Mouse (Mus musculus) midbrain, embryonic 14.5 days (tissue): Measurements from ENCODE around the gene Olfr891. TPM values are rescaled to one million over a fixed set of nuclear protein-coding genes. Genes with fewer than 3 reads are reported as not detected.
"Not testable (repeated sequence)": the region's sequence is repeated elsewhere in the genome, so short reads cannot be mapped to it uniquely, and the experiment has no call there.

Experiments used
- ATAC-seq: fragments of 200-750 bp; cut with Nextera tagmentation; 2 replicates; pipeline ENCODE4 v1.8.0; 2017; ENCODE audit warnings: moderate number of reproducible peaks, moderate library complexity; ENCODE audit not compliant: low FRiP score, low TSS enrichment
- DNase-seq: peaks from one replicate; pipeline ENCODE4 v3.0.0-alpha.2; 2015
- H3K27ac ChIP-seq: fragments of 300-500 bp; sonication (generic); replicated peaks from 2 replicates; pipeline ENCODE4 v1.5.1; 2014; ENCODE audit warnings: mild to moderate bottlenecking, low read depth, low read length, moderate library complexity
- H3K27me3 ChIP-seq: fragments of 300-500 bp; sonication (generic); 2 replicates; pipeline ENCODE4 v1.6.1; 2014; ENCODE audit warnings: low read length, control low read depth, mixed read lengths; ENCODE audit not compliant: control insufficient read depth, insufficient read depth
- H3K36me3 ChIP-seq: fragments of 300-500 bp; sonication (generic); 2 replicates; pipeline ENCODE4 v1.6.1; 2014; ENCODE audit warnings: low read length, control low read depth; ENCODE audit not compliant: control insufficient read depth, insufficient read depth
- H3K4me1 ChIP-seq: fragments of 300-500 bp; sonication (generic); 2 replicates; pipeline ENCODE4 v1.6.1; 2014; ENCODE audit warnings: mild to moderate bottlenecking, antibody characterized with exemption, low read length, control low read depth; ENCODE audit not compliant: control insufficient read depth, insufficient read depth
- H3K4me2 ChIP-seq: fragments of 300-500 bp; sonication (generic); 2 replicates; pipeline ENCODE4 v1.6.1; 2014; ENCODE audit warnings: mild to moderate bottlenecking, low read length, moderate library complexity
- H3K4me3 ChIP-seq: fragments of 300-500 bp; sonication (generic); replicated peaks from 2 replicates; pipeline ENCODE4 v1.5.1; 2014; ENCODE audit warnings: low read depth, low read length
- H3K9ac ChIP-seq: fragments of 300-500 bp; sonication (generic); replicated peaks from 2 replicates; pipeline ENCODE4 v1.6.1; 2014; ENCODE audit warnings: mild to moderate bottlenecking, low read length, moderate library complexity
- H3K9me3 ChIP-seq: fragments of 300-500 bp; sonication (generic); 2 replicates; pipeline ENCODE4 v1.6.1; 2016; ENCODE audit warnings: low read length, control low read depth, mixed read lengths; ENCODE audit not compliant: control insufficient read depth
- WGBS: fragments of 180-500 bp; shearing (Covaris S2); extraction: QIAGEN DNeasy Blood & Tissue Kit; methylation state at CpG from one replicate; pipeline ENCODE4 v1.1.7; 2014; 5-methylcytosine and 5-hydroxymethylcytosine counted together
- polyA plus RNA-seq: library from polyadenylated mRNA; unstranded; fragments of >200 nt; fragmentation: Nextera tagmentation; extraction: Ambion mirVana; gene quantifications from 2 replicates; pipeline ENCODE4 v1.2.1, GENCODE M21; 2014

Olfr891 gene
- polyA plus RNA-seq: not detected in 2 replicates

DNA sequence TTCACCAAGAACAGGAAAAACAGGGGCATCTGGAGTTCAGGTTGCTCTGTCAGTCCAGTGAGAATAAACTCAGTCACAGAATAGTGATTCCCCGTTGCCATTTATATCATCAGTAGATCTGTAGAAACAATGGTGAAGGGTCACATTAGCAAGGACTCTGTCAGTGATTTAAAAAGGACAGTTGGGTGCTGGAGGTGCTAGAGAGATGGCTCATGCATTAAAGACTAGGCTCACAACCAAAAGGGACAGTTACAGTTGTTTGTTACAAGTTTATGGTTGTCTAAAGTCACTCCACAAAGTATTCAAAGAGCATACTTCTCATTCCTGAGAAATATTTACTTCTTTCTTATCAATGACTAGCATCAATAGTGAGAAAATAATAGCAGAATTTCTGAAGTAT, at the start of gene Olfr891:
TSS of gene Olfr891 (minus strand) at position 101 of the 400 bp plus-strand sequence.
- ATAC-seq: no peak
- no peaks in the 10 kb centered on the region for H3K4me1 ChIP-seq
- no peak within 1 kb of the TSS for H3K9ac ChIP-seq
- H3K27me3 ChIP-seq: no peaks in the 10 kb centered on the region
- DNase-seq: no peak
- no peak within 1 kb of the TSS for H3K27ac ChIP-seq
- peaks cover 3% of the 10 kb centered on the region; the same call in 1 of the 2 replicates for H3K9me3 ChIP-seq
- no peak within 1 kb of the TSS for H3K4me3 ChIP-seq
- no peak within 1 kb of the TSS for H3K4me2 ChIP-seq
- no peaks in the 10 kb centered on the region for H3K36me3 ChIP-seq
- WGBS: 83% methylated on average over 1 of the region's 1 CpGs

GRCm38 (mm10) chr9:38217755-38218154, 37.1 kb upstream of the Olfr891 start, which contains the start of gene Olfr894:
Olfr894 (plus strand) TSS chr9:38218055.
- Histone ChIP-seq H3K27ac (no peak within 1 kb of the TSS), H3K27me3 (no peaks in the 10 kb centered on the region), H3K9me3 (no peaks in the 10 kb centered on the region), H3K9ac (no peak within 1 kb of the TSS), H3K4me3 (no peak within 1 kb of the TSS), H3K4me1 (no peaks in the 10 kb centered on the region), H3K36me3 (no peaks in the 10 kb centered on the region), H3K4me2 (no peak within 1 kb of the TSS)
- DNase-seq: no peak
- no peak for ATAC-seq

DNA sequence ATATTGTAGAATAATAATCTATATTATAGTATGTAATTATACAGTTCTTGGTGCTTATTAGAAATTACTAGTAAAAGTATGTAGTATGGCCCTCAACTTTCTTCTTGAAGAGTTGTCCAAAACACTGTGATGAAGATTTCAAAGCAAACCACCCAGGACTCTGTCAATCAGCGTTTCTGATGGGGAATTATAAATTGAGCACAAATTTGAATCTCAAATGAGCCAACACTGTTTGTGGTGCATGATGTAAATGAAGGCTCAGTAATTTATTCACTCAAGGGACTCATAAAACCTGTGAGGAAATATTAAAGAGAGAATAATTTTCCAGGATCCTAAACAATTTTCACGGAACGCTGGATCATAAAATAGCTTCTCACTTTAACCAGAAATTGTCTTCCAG, 27.4 kb upstream of the Olfr891 start, which contains the start of gene Olfr893:
TSS of gene Olfr893 (plus strand) at position 301 of the 400 bp plus-strand sequence.
- Histone ChIP-seq H3K4me1 (no peaks in the 10 kb centered on the region), H3K4me3 (no peak within 1 kb of the TSS), H3K27ac (no peak within 1 kb of the TSS), H3K9ac (no peak within 1 kb of the TSS), H3K9me3 (no peaks in the 10 kb centered on the region), H3K27me3 (no peaks in the 10 kb centered on the region), H3K36me3 (no peaks in the 10 kb centered on the region), H3K4me2 (no peak within 1 kb of the TSS)
- DNase-seq (no peak), ATAC-seq (no peak)
- 80% methylated on average over 3 of the region's 3 CpGs for WGBS

DNA sequence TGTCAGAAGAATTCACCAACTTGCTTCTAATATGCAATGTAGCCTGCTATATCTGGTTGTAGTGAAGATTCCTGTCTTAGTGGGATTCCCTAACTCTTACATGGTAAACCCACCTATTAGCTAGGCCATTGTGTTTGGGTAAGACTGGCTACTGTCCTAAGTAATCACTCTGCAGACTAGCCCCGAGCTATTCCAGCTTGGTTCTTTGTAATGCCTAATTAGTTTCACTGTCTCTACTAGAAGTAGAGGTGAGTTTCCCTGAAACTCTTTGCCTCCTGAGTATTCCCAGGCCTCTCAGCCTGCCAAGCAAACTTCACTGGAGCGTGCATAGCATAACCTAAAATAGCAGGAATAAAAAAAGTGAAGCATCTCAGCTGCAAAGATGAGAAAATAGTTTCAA, 12.3 kb downstream of the Olfr891 start:
- not testable (repeated sequence) for H3K36me3 ChIP-seq

DNA sequence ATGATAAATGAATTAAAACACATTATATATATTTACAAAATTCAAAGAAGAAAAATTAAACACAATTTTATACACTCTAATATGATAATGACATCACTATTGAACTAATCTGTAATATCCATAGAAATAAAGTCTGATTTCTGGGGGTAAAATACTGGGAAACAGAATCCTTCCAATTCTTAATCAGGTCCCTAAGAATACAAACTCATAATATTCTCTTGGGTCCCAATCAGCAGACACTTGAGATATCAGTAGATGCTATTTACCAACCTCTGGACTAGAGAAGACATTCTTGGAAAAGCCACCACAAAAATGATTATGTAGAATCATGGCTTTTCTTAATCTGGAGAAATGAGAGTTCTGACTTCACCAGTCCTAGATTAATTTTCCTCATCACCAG, 38.4 kb downstream of the Olfr891 start, which contains the start of gene Olfr890:
TSS of gene Olfr890 (plus strand) at position 301 of the 400 bp plus-strand sequence.
- no peak within 1 kb of the TSS for H3K27ac ChIP-seq

More for the DNA sequence above, 12.3 kb downstream of the Olfr891 start:
- DNase-seq, H3K9ac ChIP-seq, H3K4me1 ChIP-seq, H3K9me3 ChIP-seq, H3K4me2 ChIP-seq, H3K27ac ChIP-seq, ATAC-seq, H3K4me3 ChIP-seq, H3K27me3 ChIP-seq: not testable (repeated sequence)
- WGBS: 51% methylated on average over 2 of the region's 2 CpGs

More for the DNA sequence above, 38.4 kb downstream of the Olfr891 start, which contains the start of gene Olfr890:
- Histone ChIP-seq H3K36me3 (no peaks in the 10 kb centered on the region), H3K4me1 (no peaks in the 10 kb centered on the region), H3K4me2 (no peak within 1 kb of the TSS), H3K27me3 (no peaks in the 10 kb centered on the region), H3K4me3 (no peak within 1 kb of the TSS), H3K9ac (no peak within 1 kb of the TSS), H3K9me3 (no peaks in the 10 kb centered on the region)
- ATAC-seq (no peak), DNase-seq (no peak)

Other genes with a start within 250 kb of the Olfr891 start
- gene Olfr881, start 189.0 kb downstream of the Olfr891 start, polyA plus RNA-seq: not detected in 2 replicates
- gene Olfr883, start 155.0 kb downstream of the Olfr891 start, polyA plus RNA-seq: not detected in 2 replicates
- gene Olfr884, start 134.3 kb downstream of the Olfr891 start, polyA plus RNA-seq: not detected in 2 replicates
- gene Olfr885, start 119.5 kb downstream of the Olfr891 start, polyA plus RNA-seq: not detected in 2 replicates
- gene Olfr887, start 96.7 kb downstream of the Olfr891 start, polyA plus RNA-seq: not detected in 2 replicates
- gene Olfr888, start 72.7 kb downstream of the Olfr891 start, polyA plus RNA-seq: not detected in 2 replicates
- 0.04 and 0.05 TPM in 2 replicates for gene Olfr889, start 65.6 kb downstream of the Olfr891 start, polyA plus RNA-seq
- gene Olfr890, start 38.3 kb downstream of the Olfr891 start, polyA plus RNA-seq: not detected in 2 replicates
- not detected in 2 replicates for gene Olfr893, start 27.5 kb upstream of the Olfr891 start, polyA plus RNA-seq
- gene Olfr894, start 37.2 kb upstream of the Olfr891 start, polyA plus RNA-seq: not detected in 2 replicates
- gene Olfr143, start 72.0 kb upstream of the Olfr891 start, polyA plus RNA-seq: not detected in 2 replicates
- gene Olfr895, start 87.0 kb upstream of the Olfr891 start, polyA plus RNA-seq: not detected in 2 replicates
- not detected in 2 replicates for gene Olfr896-ps1, start 110.3 kb upstream of the Olfr891 start, polyA plus RNA-seq
- not detected in 2 replicates for gene Olfr25, start 148.2 kb upstream of the Olfr891 start, polyA plus RNA-seq
- not detected in 2 replicates for gene Olfr898, start 167.6 kb upstream of the Olfr891 start, polyA plus RNA-seq
- not detected in 2 replicates for gene Olfr250, start 186.1 kb upstream of the Olfr891 start, polyA plus RNA-seq
- not detected in 2 replicates for gene Olfr251, start 196.3 kb upstream of the Olfr891 start, polyA plus RNA-seq
- not detected in 2 replicates for gene Olfr147, start 220.9 kb upstream of the Olfr891 start, polyA plus RNA-seq
- not detected in 2 replicates for gene Olfr901, start 248.6 kb upstream of the Olfr891 start, polyA plus RNA-seq